Mouse (Mus musculus): ENCODE measurements around the gene Rangap1. TPM values are rescaled to one million over a fixed set of nuclear protein-coding genes. Genes with fewer than 3 reads are reported as not detected.
A peak's percentile ranks its signal among the peaks of the same experiment; 100 is the strongest.

Gene Rangap1
- polyA plus RNA-seq, 1 experiment from 2014 or later: 192 TPM

- H3K9me3 ChIP-seq (replicated peaks): no peaks in the 10 kb centered on the region
- peaks cover 75% of the 10 kb centered on the region for H3K36me3 ChIP-seq
- peak; percentile 45 for DNase-seq (ENCODE audit: low spot score)
- H3K27me3 ChIP-seq (ENCODE audit: low read depth, poor library complexity, severe bottlenecking): no peaks in the 10 kb centered on the region
- H3K27ac ChIP-seq (replicated peaks): no peak overlapping the region
- peaks cover under 1% of the 10 kb centered on the region for H3K4me1 ChIP-seq
- H3K4me3 ChIP-seq: no peak overlapping the region
- 88% methylated on average over 4 of the region's 4 CpGs for WGBS
Observed at GRCm38 (mm10) chr15:81670231-81670640, 75.1 kb downstream of the Rangap1 start.

GRCm38 (mm10) chr15:81666957-81667356 lies 78.4 kb downstream of the Rangap1 start:
- H3K36me3 ChIP-seq: peaks cover 52% of the 10 kb centered on the region
- no peak overlapping the region for H3K4me3 ChIP-seq
- H3K4me1 ChIP-seq: peaks cover 11% of the 10 kb centered on the region
- no peaks in the 10 kb centered on the region for H3K27me3 ChIP-seq (ENCODE audit: low read depth, poor library complexity, severe bottlenecking)
- 90% methylated on average over 10 of the region's 10 CpGs for WGBS
- H3K27ac ChIP-seq (replicated peaks): no peak overlapping the region
- no peaks in the 10 kb centered on the region for H3K9me3 ChIP-seq (replicated peaks)
- DNase-seq (ENCODE audit: low spot score): no peak

GRCm38 (mm10) chr15:81663697-81664561 lies 81.4 kb downstream of the Rangap1 start, which contains the start of gene L3mbtl2:
L3mbtl2 (plus strand) TSS chr15:81663889.
- H3K4me1 ChIP-seq: peaks cover 11% of the 10 kb centered on the region
- H3K9me3 ChIP-seq (replicated peaks): no peaks in the 10 kb centered on the region
- peak within 1 kb of the TSS; percentile 90 for H3K4me3 ChIP-seq
- peaks cover 23% of the 10 kb centered on the region for H3K36me3 ChIP-seq
- no peaks in the 10 kb centered on the region for H3K27me3 ChIP-seq (ENCODE audit: low read depth, poor library complexity, severe bottlenecking)
- peak; percentile 92 for DNase-seq (ENCODE audit: low spot score)
- H3K27ac ChIP-seq (replicated peaks): peak within 1 kb of the TSS; percentile 86
- 1% methylated on average over 55 of the region's 55 CpGs for WGBS

DNA sequence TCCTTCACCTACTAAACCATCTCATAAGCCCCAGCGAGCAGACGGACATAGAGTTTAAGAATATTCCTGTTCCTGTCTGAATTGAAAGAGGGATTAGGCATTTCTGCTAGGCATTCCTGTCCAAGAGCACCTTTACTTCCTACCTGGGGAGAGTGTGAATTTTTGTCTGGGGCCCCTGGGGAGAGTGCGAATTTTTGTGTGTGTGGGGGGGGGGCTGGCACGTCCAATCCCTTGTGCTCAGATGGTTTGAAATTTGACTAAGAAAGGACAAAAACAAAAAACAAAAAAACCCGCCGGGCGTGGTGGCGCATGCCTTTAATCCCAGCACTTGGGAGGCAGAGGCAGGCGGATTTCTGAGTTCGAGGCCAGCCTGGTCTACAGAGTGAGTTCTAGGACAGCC lies 82.0 kb downstream of the Rangap1 start:
- peaks cover 16% of the 10 kb centered on the region for H3K36me3 ChIP-seq
- peak overlapping the region; percentile 90 for H3K4me3 ChIP-seq
- peaks cover 11% of the 10 kb centered on the region for H3K4me1 ChIP-seq
- H3K9me3 ChIP-seq (replicated peaks): no peaks in the 10 kb centered on the region
- no peaks in the 10 kb centered on the region for H3K27me3 ChIP-seq (ENCODE audit: low read depth, poor library complexity, severe bottlenecking)
- DNase-seq (ENCODE audit: low spot score): no peak
- 60% methylated on average over 10 of the region's 10 CpGs for WGBS
- 0 out of 2 replicates have a peak overlapping the region, but pooled peaks have one; percentile 86 for H3K27ac ChIP-seq (replicated peaks)

GRCm38 (mm10) chr15:81661701-81662100 lies 83.6 kb downstream of the Rangap1 start:
- no peak for DNase-seq (ENCODE audit: low spot score)
- Histone ChIP-seq H3K27ac (replicated peaks) (no peak overlapping the region), H3K27me3 (ENCODE audit: low read depth, poor library complexity, severe bottlenecking) (no peaks in the 10 kb centered on the region), H3K9me3 (replicated peaks) (no peaks in the 10 kb centered on the region), H3K4me3 (no peak overlapping the region), H3K36me3 (peaks cover under 1% of the 10 kb centered on the region; the same call in 1 of the 2 replicates), H3K4me1 (peaks cover 11% of the 10 kb centered on the region)
- 92% methylated on average over 2 of the region's 2 CpGs for WGBS

Other genes starting within 250 kb of the Rangap1 start
- gene Ep300, start 160.2 kb downstream of the Rangap1 start, polyA plus RNA-seq (2016; fragmentation: Nextera tagmentation; extraction: Ambion mirVana): 14.1 and 21.1 TPM in 2 replicates
- 44.6 and 46.1 TPM in 2 replicates for gene L3mbtl2, start 81.6 kb downstream of the Rangap1 start, polyA plus RNA-seq (2016; fragmentation: Nextera tagmentation; extraction: Ambion mirVana)
- 2.4 and 2.5 TPM in 2 replicates for gene Chadl, start 48.2 kb downstream of the Rangap1 start, polyA plus RNA-seq (2016; fragmentation: Nextera tagmentation; extraction: Ambion mirVana)
- 36.3 and 41.4 TPM in 2 replicates for gene Zc3h7b, start 473 bp downstream of the Rangap1 start, polyA plus RNA-seq (2016; fragmentation: Nextera tagmentation; extraction: Ambion mirVana)
- 15.7 and 19.0 TPM in 2 replicates for gene Tef, start 56.9 kb upstream of the Rangap1 start, polyA plus RNA-seq (2016; fragmentation: Nextera tagmentation; extraction: Ambion mirVana)
- 17.7 and 19.6 TPM in 2 replicates for gene Tob2, start 113.3 kb upstream of the Rangap1 start, polyA plus RNA-seq (2016; fragmentation: Nextera tagmentation; extraction: Ambion mirVana)
- gene Phf5a, start 126.4 kb upstream of the Rangap1 start, polyA plus RNA-seq (2016; fragmentation: Nextera tagmentation; extraction: Ambion mirVana): 224 and 252 TPM in 2 replicates
- 152 and 163 TPM in 2 replicates for gene Aco2, start 126.8 kb upstream of the Rangap1 start, polyA plus RNA-seq (2016; fragmentation: Nextera tagmentation; extraction: Ambion mirVana)
- 76.2 and 80.8 TPM in 2 replicates for gene Polr3h, start 180.7 kb upstream of the Rangap1 start, polyA plus RNA-seq (2016; fragmentation: Nextera tagmentation; extraction: Ambion mirVana)
- gene Csdc2, start 191.2 kb upstream of the Rangap1 start, polyA plus RNA-seq (2016; fragmentation: Nextera tagmentation; extraction: Ambion mirVana): 13.8 and 20.6 TPM in 2 replicates
- 31.9 and 34.9 TPM in 2 replicates for gene Pmm1, start 215.4 kb upstream of the Rangap1 start, polyA plus RNA-seq (2016; fragmentation: Nextera tagmentation; extraction: Ambion mirVana)
- gene 1700029P11Rik, start 235.0 kb upstream of the Rangap1 start, polyA plus RNA-seq (2016; fragmentation: Nextera tagmentation; extraction: Ambion mirVana): not detected in 2 replicates
- 68.6 and 75.1 TPM in 2 replicates for gene Xrcc6, start 242.3 kb upstream of the Rangap1 start, polyA plus RNA-seq (2016; fragmentation: Nextera tagmentation; extraction: Ambion mirVana)

Data from midbrain, embryonic 10.5 days (tissue).